Mouse (Mus musculus) neural tube, embryonic 15.5 days (tissue): Measurements from ENCODE around the gene Vwa5a. TPM values are rescaled to one million over a fixed set of nuclear protein-coding genes. Genes with fewer than 3 reads are reported as not detected.

Experiments
- polyA plus RNA-seq: library from polyadenylated mRNA; unstranded; fragments of >200 nt; fragmentation: Nextera tagmentation; extraction: Ambion mirVana; gene quantifications from 2 replicates; pipeline ENCODE4 v1.2.1, GENCODE M21; 2015

Vwa5a gene
- polyA plus RNA-seq, 1 experiment from 2014 or later = 8.0 TPM

Other genes with a start within 250 kb of the Vwa5a start
- not detected in 2 replicates for gene Olfr905, start 247.2 kb upstream of the Vwa5a start, polyA plus RNA-seq
- gene Olfr906, start 231.2 kb upstream of the Vwa5a start, polyA plus RNA-seq = not detected in 2 replicates
- gene Olfr907, start 222.5 kb upstream of the Vwa5a start, polyA plus RNA-seq = not detected in 2 replicates
- gene Olfr911-ps1, start 196.7 kb upstream of the Vwa5a start, polyA plus RNA-seq = not detected in 2 replicates
- gene Olfr910, start 180.4 kb upstream of the Vwa5a start, polyA plus RNA-seq = not detected in 2 replicates
- gene Olfr912, start 138.1 kb upstream of the Vwa5a start, polyA plus RNA-seq = not detected in 2 replicates
- not detected in 2 replicates for gene Olfr913, start 125.5 kb upstream of the Vwa5a start, polyA plus RNA-seq
- gene Olfr914, start 113.2 kb upstream of the Vwa5a start, polyA plus RNA-seq = not detected in 2 replicates
- gene Olfr916, start 58.4 kb upstream of the Vwa5a start, polyA plus RNA-seq = not detected in 2 replicates
- gene Olfr917, start 52.4 kb upstream of the Vwa5a start, polyA plus RNA-seq = not detected in 2 replicates
- gene Olfr918, start 43.7 kb upstream of the Vwa5a start, polyA plus RNA-seq = not detected in 2 replicates
- not detected in 2 replicates for gene Olfr919, start 14.6 kb upstream of the Vwa5a start, polyA plus RNA-seq
- not detected in 2 replicates for gene Olfr920, start 34.0 kb downstream of the Vwa5a start, polyA plus RNA-seq
- not detected in 2 replicates for gene Olfr921, start 54.8 kb downstream of the Vwa5a start, polyA plus RNA-seq
- gene Olfr922, start 96.3 kb downstream of the Vwa5a start, polyA plus RNA-seq = not detected in 2 replicates
- gene Olfr923, start 108.3 kb downstream of the Vwa5a start, polyA plus RNA-seq = not detected in 2 replicates
- not detected in 2 replicates for gene Olfr924, start 126.2 kb downstream of the Vwa5a start, polyA plus RNA-seq
- not detected in 2 replicates for gene Olfr26, start 136.8 kb downstream of the Vwa5a start, polyA plus RNA-seq
- not detected in 2 replicates for gene Olfr926, start 158.9 kb downstream of the Vwa5a start, polyA plus RNA-seq
- gene Olfr930, start 211.5 kb downstream of the Vwa5a start, polyA plus RNA-seq = not detected in 2 replicates